Mouse (Mus musculus): ENCODE measurements around the gene Ino80.
"Not testable (repeated sequence)": the region's sequence is repeated elsewhere in the genome, so short reads cannot be mapped to it uniquely, and the experiment has no call there.

Ino80 gene

DNA sequence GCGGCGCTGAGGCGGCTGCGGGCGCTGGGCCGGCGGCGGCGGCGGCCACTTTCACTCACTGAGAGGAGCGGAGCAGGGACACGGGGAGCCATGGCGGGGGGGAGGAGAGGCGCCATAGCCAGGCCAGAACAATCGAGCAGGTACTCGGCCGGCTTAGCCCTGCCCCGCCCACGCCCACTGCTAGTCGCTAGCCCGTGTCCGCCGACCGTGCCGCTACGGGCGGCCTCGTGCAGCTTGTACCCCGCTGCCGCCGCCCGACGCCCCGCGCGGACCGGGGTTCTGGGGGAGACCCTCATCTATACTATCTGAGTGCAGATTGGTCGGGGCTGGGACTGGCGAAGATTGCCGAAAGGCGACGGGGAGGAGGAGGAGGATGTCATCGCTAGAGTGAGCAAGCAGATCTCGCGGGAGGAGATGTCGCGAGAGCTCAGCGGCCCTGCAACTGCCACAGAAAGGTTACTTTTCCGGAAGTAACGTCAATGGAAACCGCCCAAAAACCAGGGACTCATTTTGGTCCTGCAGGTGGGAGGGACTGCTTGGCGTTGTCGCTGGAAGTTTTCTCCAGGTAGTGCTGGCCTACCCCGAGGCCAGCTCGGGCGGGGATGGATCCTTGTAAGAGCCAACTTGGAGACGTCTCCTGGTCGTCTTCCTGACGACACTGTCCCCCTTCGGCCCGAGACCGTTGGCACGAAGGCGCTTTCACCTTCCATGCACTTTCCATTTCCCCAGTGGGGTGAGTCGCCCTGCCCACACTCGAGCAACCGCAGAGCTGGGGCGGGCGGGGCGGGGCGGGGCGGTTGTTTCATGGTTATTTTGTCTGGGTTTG, at the start of gene Ino80:
TSS of gene Ino80 (minus strand) at position 117 of the 826 bp plus-strand sequence.
- DNase-seq (ENCODE audit: low read depth, low spot score) = peak; percentile 99

DNA sequence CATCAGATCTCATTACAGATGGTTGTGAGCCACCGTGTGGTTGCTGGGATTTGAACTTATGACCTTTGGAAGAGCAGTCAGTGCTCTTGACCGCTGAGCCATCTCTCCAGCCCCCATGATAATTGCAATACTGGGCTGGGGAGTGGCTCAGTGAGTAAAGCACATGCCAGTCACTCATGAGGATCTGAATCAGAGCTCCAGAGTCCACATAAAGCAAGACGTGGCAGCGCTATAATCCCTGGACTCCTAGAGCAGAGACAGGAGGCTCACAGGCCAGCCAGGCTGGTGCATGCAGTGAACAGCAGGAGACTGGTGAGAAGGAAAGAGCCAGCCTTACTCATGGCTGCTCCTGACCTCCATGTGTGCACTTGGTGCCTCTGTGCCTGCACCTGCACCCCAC, 47.9 kb upstream of the Ino80 start:
- DNase-seq (ENCODE audit: low read depth, low spot score) = no peak

DNA sequence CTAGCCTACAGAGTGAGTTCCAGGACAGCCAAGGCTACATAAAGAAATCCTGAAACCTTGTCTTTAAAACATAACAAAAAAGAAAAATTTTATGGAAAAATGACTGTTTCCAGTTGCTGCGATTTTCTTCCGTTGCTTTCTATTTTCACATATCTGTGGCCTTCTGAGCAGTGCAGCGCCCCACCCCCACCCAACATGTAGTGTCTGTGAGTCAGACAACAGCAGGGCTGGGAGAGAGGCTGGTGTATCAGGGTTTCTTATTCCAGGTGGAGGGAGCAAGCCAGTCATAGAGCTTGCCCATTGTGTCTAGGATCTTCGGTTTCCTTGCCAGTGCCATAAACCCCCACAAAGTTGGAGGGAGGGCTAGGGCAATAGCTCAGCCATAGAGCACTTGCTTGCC, 46.3 kb upstream of the Ino80 start:
- DNase-seq (ENCODE audit: low read depth, low spot score) = no peak

DNA sequence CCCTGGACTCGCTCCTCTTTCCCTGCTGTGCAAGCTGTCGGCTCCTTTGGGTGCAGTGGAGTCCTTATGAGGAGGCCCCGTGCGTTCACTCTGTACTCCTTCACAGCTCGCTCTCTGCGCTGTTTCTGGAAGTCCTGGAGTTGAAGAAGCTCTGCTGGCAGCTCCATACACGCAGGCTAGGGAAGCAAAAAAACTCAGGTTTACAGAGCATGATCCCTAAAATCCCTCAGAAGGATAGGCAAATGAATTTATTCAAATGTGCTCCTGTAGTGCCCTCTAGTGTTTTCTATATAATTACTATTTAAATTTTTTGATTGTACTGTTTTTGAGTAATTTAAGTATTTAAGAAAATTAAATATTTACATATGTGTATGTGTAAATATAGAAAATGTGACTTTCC, 43.1 kb upstream of the Ino80 start:
- no peak for DNase-seq (ENCODE audit: low read depth, low spot score)

DNA sequence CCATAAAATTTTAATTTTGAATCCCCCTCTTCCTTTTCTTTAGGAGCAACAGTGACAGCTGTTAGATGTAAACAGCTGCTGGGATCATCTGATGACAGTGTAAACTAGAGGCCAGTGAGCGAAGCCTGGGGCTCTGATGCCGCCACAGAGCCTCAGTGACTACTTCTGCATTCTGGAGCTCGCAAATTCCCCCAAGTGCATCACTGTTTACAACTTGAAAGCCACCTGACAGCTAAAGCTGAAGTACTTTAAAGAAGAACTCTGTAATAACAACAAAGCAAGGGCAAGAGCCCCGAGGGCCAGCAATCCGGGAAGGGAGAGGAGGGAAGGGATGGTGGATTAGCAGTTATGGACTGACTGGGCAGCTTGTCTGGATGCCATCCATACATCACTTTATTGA, 39.3 kb upstream of the Ino80 start:
- DNase-seq (ENCODE audit: low read depth, low spot score) = no peak

DNA sequence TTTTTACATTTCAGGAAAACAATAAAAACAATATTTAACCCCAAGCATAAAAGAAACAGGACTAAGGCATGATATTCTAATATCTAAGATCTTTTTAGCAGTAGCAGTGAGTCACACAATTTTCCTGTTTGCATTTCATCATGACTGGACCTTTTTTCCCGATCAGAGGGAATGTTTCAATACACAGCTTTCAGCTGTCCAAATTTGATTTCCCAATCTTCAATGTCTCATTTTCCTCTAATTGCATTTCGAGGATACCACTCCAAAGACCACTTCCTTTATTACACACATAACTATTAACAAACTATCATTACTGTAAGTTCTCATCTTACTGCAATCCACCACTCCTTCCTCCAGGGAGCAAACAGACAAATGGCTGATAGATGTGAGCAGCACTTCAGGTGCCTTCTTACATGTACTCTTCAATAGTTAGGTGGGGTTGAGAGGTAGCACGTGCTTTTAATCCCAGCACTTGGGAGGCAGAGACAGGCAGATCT, 36.6 kb upstream of the Ino80 start:
- DNase-seq (ENCODE audit: low read depth, low spot score) = no peak

DNA sequence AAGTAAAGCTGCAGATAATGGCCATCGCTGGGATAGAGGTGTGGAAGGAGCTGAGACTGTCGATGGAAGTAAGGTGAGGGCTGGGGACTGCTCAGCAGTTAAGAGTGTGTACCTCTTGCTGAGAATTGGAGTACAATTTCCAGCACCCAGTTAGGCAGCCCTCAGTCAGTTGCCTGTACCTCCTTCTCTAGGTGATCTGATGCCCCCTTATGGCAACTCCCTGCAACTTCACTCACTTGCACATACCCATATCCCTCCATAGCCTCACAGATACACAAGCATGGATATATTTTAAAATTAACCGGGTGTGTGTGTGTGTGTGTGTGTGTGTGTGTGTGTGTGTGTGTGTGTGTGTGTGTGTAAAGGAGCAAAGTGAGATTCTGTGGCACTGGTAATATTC, 34.8 kb upstream of the Ino80 start:
- peak; percentile 78 for DNase-seq (ENCODE audit: low read depth, low spot score)

DNA sequence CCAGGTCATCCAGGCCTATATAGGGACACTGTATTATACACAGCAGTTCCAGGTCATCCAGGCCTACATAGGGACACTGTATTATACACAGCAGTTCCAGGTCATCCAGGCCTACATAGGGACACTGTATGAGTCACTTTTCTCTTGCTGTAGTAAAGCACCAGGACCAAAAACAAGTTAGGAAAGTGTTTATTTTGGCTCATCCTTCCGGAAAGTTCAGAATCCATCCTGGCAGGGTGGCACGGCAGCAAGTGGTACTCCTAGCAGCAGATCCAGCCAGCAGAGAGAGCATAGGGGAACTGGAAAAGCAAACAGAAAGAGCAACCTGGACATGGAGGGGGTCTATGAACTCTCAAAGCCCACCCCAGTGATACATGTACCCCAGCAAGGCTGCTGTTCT, 33.4 kb upstream of the Ino80 start:
- no peak for DNase-seq (ENCODE audit: low read depth, low spot score)

DNA sequence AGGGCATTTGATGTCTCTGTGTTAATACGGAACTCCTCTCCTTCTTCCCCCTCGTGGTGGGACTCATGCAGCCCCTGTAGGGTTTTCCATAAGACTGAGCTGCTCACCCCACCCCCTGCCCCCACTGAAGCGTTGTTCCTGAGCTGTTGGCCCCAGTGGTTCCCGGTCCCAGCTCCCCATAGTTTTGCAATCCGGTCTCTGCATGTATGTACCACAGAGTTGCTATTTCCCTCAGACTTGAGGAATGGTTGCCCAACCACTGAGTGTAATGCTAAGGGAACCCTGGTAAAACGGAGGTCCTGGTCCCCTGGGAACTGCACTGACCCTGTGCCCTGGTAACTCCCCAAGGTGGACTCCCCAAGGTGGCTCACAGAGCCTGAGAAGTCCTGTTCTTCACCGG, 31.0 kb upstream of the Ino80 start:
- DNase-seq (ENCODE audit: low read depth, low spot score) = not testable (repeated sequence)

DNA sequence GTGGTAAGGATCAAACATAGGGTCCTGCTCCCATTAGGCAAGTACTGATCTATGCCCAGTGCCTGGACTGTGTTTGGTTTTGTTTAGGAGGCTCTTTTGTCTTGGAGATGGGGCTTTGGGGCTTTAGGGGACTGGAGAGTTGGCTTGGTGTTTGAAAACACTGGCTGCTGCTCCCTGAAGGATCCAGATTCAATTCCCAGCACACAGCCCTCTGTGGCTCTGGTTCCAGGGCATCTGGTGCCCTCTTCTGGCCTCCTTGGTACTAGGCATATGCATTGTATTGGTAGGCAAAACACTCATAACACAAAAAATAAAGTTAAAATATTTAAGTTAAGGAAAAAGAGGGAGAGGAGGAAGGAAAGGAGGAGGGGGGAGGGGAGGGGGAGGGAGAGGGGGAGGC, 29.6 kb upstream of the Ino80 start:
- peak; percentile 78 for DNase-seq (ENCODE audit: low read depth, low spot score)

DNA sequence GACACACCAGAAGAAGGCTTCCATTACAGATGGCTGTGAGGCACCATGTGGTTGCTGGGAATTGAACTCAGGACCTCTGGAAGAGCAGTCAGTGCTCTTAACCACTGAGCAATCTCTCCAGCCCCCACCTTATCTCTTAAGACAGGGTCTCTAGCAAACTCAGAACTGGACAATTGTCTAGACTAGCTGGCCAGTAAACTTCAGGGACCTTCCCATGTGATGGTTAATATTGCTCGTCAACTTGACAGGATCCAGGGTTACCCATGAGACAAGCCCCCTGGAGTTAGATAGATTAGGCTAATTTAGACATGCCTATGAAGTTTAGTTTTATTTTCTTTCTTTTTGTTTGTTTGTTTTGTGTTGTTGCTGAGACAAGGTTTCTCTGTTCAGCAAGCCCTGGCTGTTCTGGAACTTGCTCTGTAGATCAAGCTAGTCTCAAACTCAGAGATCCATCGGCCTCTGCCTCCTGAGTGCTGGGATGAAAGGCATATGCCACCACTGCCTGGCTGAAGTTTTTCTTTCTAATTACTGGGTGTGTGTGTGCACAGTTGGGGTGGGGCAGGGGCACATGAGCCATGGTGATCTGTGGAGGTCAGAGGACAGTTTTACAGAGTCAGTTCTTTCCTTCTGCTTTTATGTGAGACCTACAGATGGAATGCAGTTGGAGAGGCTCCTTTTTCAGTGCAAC, 23.6 kb upstream of the Ino80 start:
- DNase-seq (ENCODE audit: low read depth, low spot score) = no peak

DNA sequence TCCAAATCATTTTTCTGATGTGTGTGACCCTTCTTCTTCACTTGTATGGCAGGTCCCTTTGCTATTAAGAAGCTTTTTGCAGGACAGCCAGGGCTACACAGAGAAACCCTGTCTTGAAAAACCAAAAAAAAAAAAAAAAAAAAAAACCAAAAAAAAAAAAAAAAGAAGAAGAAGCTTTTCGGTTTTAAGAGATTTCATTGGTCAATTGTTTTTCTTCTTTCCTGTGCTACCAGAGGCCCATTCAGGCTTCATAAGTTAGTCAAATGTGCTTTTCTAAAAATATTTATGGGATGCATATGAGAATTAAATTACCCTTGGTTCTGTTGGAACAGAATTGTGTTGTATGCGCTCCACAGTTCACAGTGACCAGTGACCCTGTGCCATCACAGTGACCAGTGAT, 21.4 kb upstream of the Ino80 start:
- no peak for DNase-seq (ENCODE audit: low read depth, low spot score)

DNA sequence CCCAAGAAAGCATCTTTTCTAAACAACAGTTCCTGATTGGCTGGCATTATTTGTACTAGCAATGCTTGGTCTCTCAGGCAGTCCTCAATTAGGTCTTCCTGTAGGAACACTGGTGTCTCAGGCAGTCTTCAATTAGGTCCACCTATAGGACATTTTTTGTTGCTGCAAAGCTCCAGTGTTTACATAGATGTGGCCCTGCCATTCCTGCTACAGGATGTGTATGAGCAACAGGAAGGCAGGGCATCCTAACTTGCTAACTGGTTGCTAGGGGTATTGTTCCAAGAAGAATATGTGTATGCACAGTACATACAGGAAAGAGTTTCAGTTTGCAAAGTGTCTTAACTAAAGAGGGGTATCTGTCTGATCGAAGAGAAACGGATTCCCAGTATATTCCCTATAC, 18.6 kb upstream of the Ino80 start:
- DNase-seq (ENCODE audit: low read depth, low spot score) = no peak

DNA sequence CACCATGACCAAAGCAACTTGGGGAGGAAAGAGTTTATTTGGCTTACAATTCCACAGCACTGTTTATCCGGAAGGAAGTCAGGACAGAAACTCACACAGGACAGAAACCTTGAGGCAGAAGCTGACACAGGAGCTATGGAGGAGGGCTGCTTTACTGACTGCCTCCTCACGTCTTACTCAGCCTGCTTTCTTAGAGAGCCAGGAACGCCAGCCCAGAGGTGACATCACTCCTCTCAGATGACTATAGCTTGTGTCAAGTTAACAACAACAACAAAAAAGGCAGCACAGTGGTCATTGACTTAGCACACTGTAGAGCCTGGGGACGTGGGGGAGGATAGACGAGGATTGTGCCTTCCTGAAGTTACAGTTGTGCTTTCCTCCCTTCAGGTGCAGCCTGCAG, 14.5 kb upstream of the Ino80 start:
- DNase-seq (ENCODE audit: low read depth, low spot score) = no peak

DNA sequence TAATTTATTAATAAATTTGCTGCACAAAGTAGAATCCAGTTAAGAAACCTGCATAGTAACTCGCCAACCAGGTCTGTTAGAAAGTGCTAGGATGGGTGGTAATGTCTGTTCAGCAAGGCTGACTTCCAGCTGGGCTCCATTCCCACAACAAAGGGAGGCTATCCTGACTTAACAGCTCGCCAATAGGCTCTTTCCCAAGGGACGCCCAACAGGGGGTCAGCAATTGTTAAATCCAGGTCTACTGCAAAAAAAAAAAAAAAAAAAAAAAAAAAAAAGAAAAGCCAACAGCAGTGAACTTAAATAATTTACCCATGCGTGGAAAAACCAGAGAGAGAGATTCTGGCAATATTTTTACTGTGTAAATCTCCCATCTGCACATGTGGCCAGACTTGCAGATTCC, 9.0 kb upstream of the Ino80 start:
- peak; percentile 97 for DNase-seq (ENCODE audit: low read depth, low spot score)

DNA sequence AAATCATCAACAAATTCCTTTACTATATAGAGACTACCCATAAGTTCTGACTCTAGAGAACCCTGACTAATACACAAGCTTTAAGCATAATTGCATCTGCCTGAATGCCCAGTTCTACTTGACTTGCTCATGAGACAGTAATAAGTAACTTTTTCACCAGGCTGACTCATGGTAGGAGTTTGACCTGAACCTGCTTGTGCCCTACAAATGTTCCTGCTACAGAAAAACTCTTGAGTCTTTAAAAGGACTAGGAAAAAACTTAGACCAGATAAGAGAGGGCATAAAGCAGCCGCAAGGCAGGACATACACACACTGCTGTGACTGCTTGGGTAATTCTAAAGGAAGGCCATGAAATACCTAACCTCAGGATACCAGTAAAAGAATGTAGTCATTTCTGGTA, 4.8 kb upstream of the Ino80 start:
- DNase-seq (ENCODE audit: low read depth, low spot score) = no peak

DNA sequence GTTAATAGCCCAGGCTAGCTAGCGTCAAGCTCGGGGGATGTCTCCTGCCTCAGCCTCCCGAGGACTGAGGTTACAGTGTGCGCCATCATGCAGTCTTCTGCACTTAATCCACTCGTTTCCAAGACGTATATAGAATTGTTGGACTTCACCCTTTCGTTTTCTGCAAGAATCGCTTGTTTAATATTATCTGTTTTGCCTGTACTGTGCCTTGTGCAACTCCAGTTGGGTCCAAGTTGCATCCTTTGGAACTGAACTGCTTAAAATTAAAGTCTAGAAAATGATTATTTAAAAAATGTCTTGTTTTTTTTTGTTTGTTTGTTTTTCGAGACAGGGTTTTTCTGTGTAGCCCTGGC, 886 bp upstream of the Ino80 start:
- DNase-seq (ENCODE audit: low read depth, low spot score) = no peak

DNA sequence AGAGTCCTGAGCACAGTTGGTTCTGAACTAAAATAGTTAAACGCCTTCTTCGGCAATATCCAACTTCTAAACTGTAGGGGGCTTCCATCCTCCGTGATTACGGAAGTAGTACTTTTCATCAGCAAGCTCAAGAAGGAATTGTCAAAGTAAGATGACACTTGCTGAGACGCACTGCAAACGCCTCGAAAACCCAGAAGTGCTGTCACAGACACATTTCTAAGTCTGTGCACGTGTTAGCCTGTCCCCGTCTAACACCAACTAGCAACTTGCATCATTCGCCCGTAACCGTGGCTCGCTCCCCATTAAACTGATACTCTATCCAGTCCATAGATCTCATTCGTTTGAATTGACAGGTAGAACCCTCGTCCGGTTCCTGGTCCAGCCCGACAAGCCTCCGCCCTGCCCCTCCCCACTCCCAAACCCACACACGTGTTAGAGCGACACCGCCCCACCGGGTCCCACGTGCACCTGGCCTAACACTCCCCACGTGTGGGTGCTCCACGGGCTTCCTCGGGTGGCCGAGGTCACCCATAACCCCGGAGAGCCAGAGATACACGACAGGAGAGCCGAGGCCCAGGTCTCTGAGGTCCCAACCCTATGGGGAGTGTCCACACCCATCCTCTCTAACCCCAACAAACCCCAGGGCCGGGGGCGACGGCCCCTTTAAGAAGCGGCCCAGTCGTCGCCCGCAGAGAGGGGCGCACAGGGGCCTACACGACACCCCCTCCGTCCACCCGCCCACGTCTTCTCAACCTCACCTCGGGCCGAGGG, 681 bp downstream of the Ino80 start:
- DNase-seq (ENCODE audit: low read depth, low spot score) = peak; percentile 85

DNA sequence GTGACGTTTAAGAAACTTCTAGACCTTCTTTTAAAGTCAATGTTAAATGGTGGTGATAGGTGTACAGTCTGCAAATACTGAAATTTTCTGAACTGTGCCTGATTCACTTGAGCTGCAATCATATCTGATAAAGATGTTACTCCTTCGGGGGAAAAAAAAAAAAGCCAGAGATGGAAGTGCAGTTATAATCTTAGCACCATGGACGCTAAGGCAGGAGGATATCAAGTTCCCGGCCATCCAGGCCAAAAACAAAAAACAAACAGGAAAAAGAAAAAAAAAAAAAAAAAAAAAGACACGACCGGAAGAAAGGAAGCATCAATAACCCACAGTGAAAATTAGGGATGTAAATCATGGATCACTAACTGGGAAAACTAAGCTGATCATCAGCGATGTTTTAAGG, 1.3 kb downstream of the Ino80 start:
- no peak for DNase-seq (ENCODE audit: low read depth, low spot score)

DNA sequence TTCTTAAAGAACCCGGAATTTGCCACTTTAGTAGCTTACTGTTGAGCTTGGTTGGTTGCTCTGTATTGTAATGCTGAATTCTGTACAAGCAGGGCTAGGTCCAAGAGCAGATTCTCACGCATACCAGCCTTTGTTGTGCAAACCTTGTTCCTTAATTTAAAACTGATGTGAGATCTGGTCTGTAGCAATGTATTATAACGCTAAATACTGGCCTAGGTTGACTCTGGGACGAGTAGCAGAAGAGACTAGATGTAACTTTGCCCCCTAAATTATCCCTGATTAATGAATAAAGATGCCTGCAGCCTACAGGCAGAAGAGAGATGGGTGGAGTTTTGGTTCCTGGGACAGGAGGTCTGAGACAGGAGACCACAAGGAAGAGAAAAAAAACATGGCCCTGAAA, 13.5 kb downstream of the Ino80 start:
- peak; percentile 94 for DNase-seq (ENCODE audit: low read depth, low spot score)

DNA sequence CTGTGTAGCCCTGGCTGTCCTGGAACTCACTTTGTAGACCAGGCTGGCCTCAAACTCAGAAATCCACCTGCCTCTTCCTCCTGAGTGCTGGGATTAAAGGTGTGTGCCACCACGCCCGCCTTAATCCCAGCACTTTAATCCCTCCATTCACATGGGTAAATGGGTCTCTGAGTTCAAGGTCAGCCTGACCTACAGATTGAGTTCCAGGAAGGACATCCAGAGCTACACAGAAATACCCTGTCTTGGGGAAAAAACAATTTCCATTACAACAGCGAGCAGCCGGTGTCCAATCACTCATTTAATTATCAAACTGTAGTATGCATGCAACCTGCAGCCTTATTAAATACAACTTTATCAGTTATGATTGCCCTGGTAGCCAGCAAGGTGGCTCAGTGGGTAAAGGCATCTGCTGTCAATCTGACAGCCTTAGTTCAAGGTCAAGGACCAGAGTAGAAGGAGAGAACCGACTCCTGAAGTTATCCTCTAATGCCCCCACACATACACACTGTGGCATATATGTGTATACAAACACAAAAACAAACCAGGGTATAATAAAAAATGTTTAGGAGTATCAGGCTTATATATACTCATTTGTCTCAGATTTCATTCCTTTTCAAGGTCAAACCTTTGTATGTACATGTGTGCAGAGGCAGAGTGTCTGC, 14.2 kb downstream of the Ino80 start:
- DNase-seq (ENCODE audit: low read depth, low spot score) = peak; percentile 77

DNA sequence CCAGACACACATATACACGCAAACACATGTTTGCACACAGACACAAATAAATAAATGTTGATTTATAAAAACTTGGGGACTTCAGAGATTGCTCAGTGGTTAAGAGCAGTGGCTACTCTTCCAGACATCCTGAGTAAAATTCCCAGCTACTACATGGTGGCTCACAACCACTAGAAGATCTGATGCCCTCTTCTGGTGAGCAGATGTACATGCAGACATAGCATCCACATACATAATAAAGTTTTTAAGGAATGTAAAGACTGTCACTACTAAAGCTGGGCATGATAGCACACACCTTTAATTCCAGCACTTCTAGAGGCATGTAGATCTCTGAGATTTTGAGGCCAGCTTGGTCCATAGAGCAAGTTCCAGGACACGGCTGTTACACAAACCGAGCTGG, 16.5 kb downstream of the Ino80 start:
- DNase-seq (ENCODE audit: low read depth, low spot score) = peak; percentile 68

Data from ZHBTc4 (cell line).